Mouse (Mus musculus) erythroblast, embryonic 14.5 days (primary cell): ENCODE measurements around the gene Fam221b. TPM values are rescaled to one million over a fixed set of nuclear protein-coding genes. Genes with fewer than 3 reads are reported as not detected.

Experiments
- H3K27me3 ChIP-seq: 2 replicates; pipeline ENCODE4 v1.6.1; 2012; ENCODE audit warnings: inconsistent platforms; ENCODE audit not compliant: control insufficient read depth
- H3K36me3 ChIP-seq: 2 replicates; pipeline ENCODE4 v1.6.1; 2012; ENCODE audit warnings: mild to moderate bottlenecking, inconsistent platforms; ENCODE audit not compliant: control insufficient read depth
- H3K4me1 ChIP-seq: 2 replicates; pipeline ENCODE4 v1.6.1; 2012; ENCODE audit warnings: inconsistent platforms; ENCODE audit not compliant: control insufficient read depth
- H3K4me3 ChIP-seq: replicated peaks from 2 replicates; pipeline ENCODE3; 2012; ENCODE audit warnings: moderate library complexity, mild to moderate bottlenecking, inconsistent platforms
- H3K9me3 ChIP-seq: 2 replicates; pipeline ENCODE4 v1.6.1; 2012; ENCODE audit warnings: low read length, inconsistent platforms, mixed read lengths; ENCODE audit not compliant: control insufficient read depth
- GATA1 ChIP-seq: IDR thresholded peaks from 2 replicates; pipeline ENCODE4 v1.6.1; 2012; ENCODE audit warnings: low read length, inconsistent platforms, mixed read lengths
- TAL1 ChIP-seq: IDR thresholded peaks from 3 replicates; pipeline ENCODE4 v1.6.1; 2012; ENCODE audit warnings: low read length, inconsistent platforms, mixed read lengths
- polyA plus RNA-seq: library from polyadenylated mRNA; stranded (reverse); fragments of >175 nt; gene quantifications from 2 replicates; pipeline ENCODE4 v1.2.3, GENCODE M21; 2012

Gene Fam221b
- polyA plus RNA-seq, 1 experiment = 0.04 TPM

DNA sequence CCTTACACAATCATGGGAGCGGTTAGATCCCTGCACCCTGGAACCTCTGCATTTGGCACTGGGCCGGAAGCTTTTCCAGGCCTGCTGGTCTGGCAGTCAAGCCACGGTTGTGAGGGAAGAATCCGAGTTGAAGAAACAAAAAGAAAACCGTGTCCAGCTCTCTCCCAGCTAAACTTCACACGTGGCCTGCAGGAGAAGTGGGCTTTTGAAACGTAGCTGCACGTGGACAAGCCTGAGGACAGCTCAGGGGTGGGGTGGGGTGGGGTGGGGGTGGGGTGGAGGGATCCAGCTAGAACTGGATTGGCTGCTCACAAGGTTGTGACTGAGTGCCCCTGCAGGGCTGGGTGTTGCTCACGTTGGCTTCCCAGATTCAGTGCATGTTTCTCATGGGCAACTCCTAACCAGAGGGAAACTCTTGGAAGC lies 26.3 kb upstream of the Fam221b start:
- H3K4me1 ChIP-seq = peaks cover 17% of the 10 kb centered on the region
- no peaks in the 10 kb centered on the region for H3K9me3 ChIP-seq
- no peaks in the 10 kb centered on the region for H3K27me3 ChIP-seq
- H3K4me3 ChIP-seq = no peak overlapping the region
- H3K36me3 ChIP-seq = no peaks in the 10 kb centered on the region
- TF ChIP-seq GATA1 (no peak), TAL1 (no peak)

GRCm38 (mm10) chr4:43694439-43695248 lies 25.7 kb upstream of the Fam221b start:
- no peak for TF ChIP-seq GATA1
- TF ChIP-seq TAL1 = no peak
- Histone ChIP-seq H3K4me3 (no peak overlapping the region), H3K36me3 (no peaks in the 10 kb centered on the region), H3K27me3 (no peaks in the 10 kb centered on the region), H3K4me1 (peaks cover 17% of the 10 kb centered on the region), H3K9me3 (no peaks in the 10 kb centered on the region)

GRCm38 (mm10) chr4:43693806-43694241 lies 24.9 kb upstream of the Fam221b start:
- TF ChIP-seq TAL1 (no peak), GATA1 (no peak)
- H3K4me3 ChIP-seq = no peak overlapping the region

GRCm38 (mm10) chr4:43691026-43691425 lies 22.1 kb upstream of the Fam221b start:
- Histone ChIP-seq H3K4me3 (no peak overlapping the region), H3K9me3 (no peaks in the 10 kb centered on the region)
- TF ChIP-seq TAL1 (no peak), GATA1 (no peak)

More at GRCm38 (mm10) chr4:43693806-43694241, 24.9 kb upstream of the Fam221b start:
- Histone ChIP-seq H3K4me1 (peaks cover 17% of the 10 kb centered on the region), H3K9me3 (no peaks in the 10 kb centered on the region), H3K36me3 (no peaks in the 10 kb centered on the region), H3K27me3 (no peaks in the 10 kb centered on the region)

DNA sequence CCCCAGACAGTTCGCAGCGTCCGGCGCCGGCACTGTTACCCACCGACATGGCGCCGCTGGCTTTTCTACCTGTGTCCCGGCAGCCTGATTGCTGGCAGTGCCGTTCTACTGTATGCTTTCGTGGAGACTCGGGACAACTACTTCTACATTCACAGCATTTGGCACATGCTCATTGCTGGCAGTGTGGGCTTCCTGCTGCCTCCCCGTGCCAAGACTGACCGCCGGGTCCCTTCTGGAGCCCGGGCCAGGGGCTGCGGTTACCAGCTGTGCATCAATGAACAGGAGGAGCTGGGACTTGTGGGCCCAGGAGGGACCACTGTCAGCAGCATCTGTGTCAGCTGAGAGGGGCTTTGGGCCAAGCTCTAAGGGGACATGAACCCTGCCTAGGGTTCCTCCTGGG lies 21.1 kb upstream of the Fam221b start:
- TF ChIP-seq GATA1 (no peak), TAL1 (no peak)
- H3K9me3 ChIP-seq = no peaks in the 10 kb centered on the region
- H3K36me3 ChIP-seq = no peaks in the 10 kb centered on the region
- no peak overlapping the region for H3K4me3 ChIP-seq
- H3K4me1 ChIP-seq = peaks cover 15% of the 10 kb centered on the region
- H3K27me3 ChIP-seq = no peaks in the 10 kb centered on the region

More at GRCm38 (mm10) chr4:43691026-43691425, 22.1 kb upstream of the Fam221b start:
- no peaks in the 10 kb centered on the region for H3K36me3 ChIP-seq
- H3K27me3 ChIP-seq = no peaks in the 10 kb centered on the region
- peaks cover 17% of the 10 kb centered on the region for H3K4me1 ChIP-seq

DNA sequence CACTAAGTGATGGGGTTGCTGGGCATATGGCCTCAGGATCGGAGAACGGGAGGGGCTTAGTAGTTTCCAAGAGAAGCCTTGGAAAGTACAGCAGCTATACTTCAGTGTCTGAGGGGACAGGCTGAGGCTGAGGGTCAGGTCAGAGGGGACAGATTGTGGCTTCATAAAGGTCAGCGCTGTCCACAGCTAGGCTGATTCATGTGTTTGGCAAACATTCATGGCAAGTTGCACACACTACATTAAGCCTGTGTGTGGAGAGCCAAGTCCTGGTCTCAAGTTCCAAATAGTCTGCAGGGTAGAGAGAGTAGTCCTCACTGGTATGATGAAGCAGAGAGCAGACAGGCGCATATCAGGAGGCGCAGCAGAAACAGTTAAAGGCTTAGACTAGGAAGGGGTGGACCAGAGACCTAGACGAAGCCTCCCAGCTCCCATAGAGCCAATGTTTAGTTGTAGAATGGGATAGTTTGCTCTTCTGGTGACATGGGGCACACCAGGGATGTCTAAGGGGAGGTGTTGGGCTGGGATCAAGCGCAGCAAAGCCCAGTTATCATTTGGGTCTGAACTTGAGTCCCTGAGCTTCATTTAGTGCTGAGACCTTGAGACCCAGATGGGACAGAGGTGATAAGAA lies 10.6 kb upstream of the Fam221b start:
- Histone ChIP-seq H3K27me3 (no peaks in the 10 kb centered on the region), H3K9me3 (no peaks in the 10 kb centered on the region), H3K36me3 (no peaks in the 10 kb centered on the region), H3K4me3 (no peak overlapping the region), H3K4me1 (peaks cover 2% of the 10 kb centered on the region; the same call in 1 of the 2 replicates)
- no peak; the same call in 1 of the 2 replicates for TF ChIP-seq GATA1
- TF ChIP-seq TAL1 = no peak

DNA sequence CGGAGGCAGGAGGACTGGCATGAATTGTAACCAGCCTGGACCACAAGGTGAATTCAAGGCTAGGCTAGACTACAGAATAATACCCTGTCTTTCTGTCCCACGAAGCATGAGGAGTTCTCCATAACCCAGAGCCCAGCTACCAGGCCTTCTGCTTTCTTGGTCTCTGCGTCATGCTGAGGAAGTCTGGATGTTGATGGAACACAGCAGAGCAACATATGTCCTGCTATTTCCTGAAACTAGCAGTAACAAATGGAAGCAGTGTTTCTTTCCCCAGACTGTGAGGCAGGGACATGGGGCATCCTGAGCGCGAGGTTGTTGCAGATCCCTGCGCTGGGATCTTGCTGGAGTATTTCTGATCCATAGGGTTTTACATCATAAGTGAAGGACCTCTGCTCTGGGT lies 9.6 kb upstream of the Fam221b start:
- TF ChIP-seq TAL1 (no peak), GATA1 (no peak)
- Histone ChIP-seq H3K4me3 (no peak overlapping the region), H3K27me3 (no peaks in the 10 kb centered on the region), H3K36me3 (no peaks in the 10 kb centered on the region), H3K4me1 (peaks cover 2% of the 10 kb centered on the region; the same call in 1 of the 2 replicates), H3K9me3 (no peaks in the 10 kb centered on the region)

DNA sequence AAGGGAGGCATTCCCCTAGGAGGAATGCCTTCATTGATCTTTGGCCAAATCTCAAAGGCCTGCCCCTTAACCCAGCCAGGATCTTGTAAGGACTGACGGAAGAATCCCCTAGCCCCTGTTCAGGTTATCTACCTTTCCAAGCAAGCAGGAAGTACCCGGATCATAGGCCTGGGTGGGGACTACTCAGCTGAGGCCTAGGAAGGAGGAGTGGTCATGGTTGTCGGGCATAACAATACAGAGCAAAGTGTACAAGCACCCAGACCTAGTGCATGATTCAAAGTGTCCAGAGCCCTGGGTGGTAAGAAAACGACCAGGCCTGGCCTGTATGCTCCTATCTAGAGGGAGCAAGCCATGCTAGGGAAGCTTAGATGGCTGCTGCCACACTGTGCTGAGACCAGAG lies 6.7 kb upstream of the Fam221b start:
- no peak for TF ChIP-seq GATA1
- no peak for TF ChIP-seq TAL1
- no peak overlapping the region for H3K4me3 ChIP-seq
- H3K9me3 ChIP-seq = no peaks in the 10 kb centered on the region
- H3K36me3 ChIP-seq = no peaks in the 10 kb centered on the region
- H3K27me3 ChIP-seq = peaks cover 4% of the 10 kb centered on the region
- peaks cover 2% of the 10 kb centered on the region; the same call in 1 of the 2 replicates for H3K4me1 ChIP-seq

- peaks cover 8% of the 10 kb centered on the region for H3K27me3 ChIP-seq
- no peak for TF ChIP-seq GATA1
- no peak for TF ChIP-seq TAL1
- H3K9me3 ChIP-seq = no peaks in the 10 kb centered on the region
- no peak overlapping the region for H3K4me3 ChIP-seq
- peaks cover 3% of the 10 kb centered on the region for H3K4me1 ChIP-seq
- H3K36me3 ChIP-seq = no peaks in the 10 kb centered on the region
Observed at GRCm38 (mm10) chr4:43674974-43675373, 6.0 kb upstream of the Fam221b start.

- Histone ChIP-seq H3K4me1 (peaks cover 11% of the 10 kb centered on the region), H3K9me3 (no peaks in the 10 kb centered on the region), H3K4me3 (no peak overlapping the region), H3K36me3 (no peaks in the 10 kb centered on the region), H3K27me3 (peaks cover 15% of the 10 kb centered on the region)
- TF ChIP-seq GATA1 = no peak
- TF ChIP-seq TAL1 = no peak
Observed at GRCm38 (mm10) chr4:43673703-43674102, 4.8 kb upstream of the Fam221b start.
